Mouse (Mus musculus): ENCODE results near the gene Kalrn.
"Not testable (repeated sequence)": the region's sequence is repeated elsewhere in the genome, so short reads cannot be mapped to it uniquely, and the experiment has no call there.

DNA sequence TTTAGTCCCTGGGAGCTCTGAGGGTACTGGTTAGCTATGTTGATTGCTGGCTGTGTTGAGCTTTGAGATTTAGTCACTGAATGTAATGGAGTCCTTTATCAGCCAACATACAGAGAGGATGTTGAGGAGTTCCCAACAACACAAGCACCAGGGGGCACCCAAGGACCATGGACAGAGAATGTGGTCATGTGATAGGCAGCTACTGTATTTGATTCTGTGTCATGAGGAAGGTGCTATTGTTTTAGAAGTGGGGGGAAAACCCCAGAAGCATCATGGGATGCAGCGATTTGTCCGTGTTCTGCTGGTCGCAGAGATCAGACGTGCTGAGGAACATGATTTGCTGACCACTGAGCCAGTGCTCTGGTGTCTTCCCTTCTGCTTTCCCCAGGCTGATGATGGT is 269.5 kb downstream of the Kalrn start:
- not testable (repeated sequence) for TF ChIP-seq GATA1 (IDR thresholded peaks at IDR 0.05; ENCODE audit: borderline replicate concordance, low read length); FLI1 (IDR thresholded peaks at IDR 0.05; ENCODE audit: low read length)

Measured in megakaryocyte, embryonic 14.5 days (primary cell).